Mouse (Mus musculus): Measurements from ENCODE around the gene Arhgef7. TPM values are rescaled to one million over a fixed set of nuclear protein-coding genes. Genes with fewer than 3 reads are reported as not detected.

Arhgef7 gene
- polyA plus RNA-seq, 1 experiment from 2014 or later = 10.1 TPM

- no peak overlapping the region for H3K4me2 ChIP-seq (ENCODE audit: low read depth, low read length)
- 0 out of 2 replicates have a peak overlapping the region, but pooled peaks have one; percentile 4 for H3K9ac ChIP-seq (ENCODE audit: low read depth, low read length)
- H3K27me3 ChIP-seq (ENCODE audit: control insufficient read depth, insufficient read depth, low read depth, low read length) = no peaks in the 10 kb centered on the region
- H3K36me3 ChIP-seq (ENCODE audit: control insufficient read depth, insufficient read depth) = no peaks in the 10 kb centered on the region
- no peaks in the 10 kb centered on the region for H3K9me3 ChIP-seq (replicated peaks; ENCODE audit: control insufficient read depth, low read length)
- WGBS (ENCODE audit: insufficient replicate concordance) = 57% methylated on average over 15 of the region's 15 CpGs
- no peak overlapping the region for H3K4me3 ChIP-seq (ENCODE audit: low read depth, low read length)
- H3K4me1 ChIP-seq (ENCODE audit: control insufficient read depth, low read depth, low read length) = no peaks in the 10 kb centered on the region; the same call in 1 of the 2 replicates
- H3K27ac ChIP-seq (ENCODE audit: low read length) = peak overlapping the region; percentile 71
- peak; percentile 92 for ATAC-seq (ENCODE audit: low read depth)
Observed at GRCm38 (mm10) chr8:11735672-11736235, 8.2 kb downstream of the Arhgef7 start.

GRCm38 (mm10) chr8:11737096-11737495 lies 9.6 kb downstream of the Arhgef7 start:
- Histone ChIP-seq H3K9ac (ENCODE audit: low read depth, low read length) (no peak overlapping the region), H3K27ac (ENCODE audit: low read length) (no peak overlapping the region), H3K9me3 (replicated peaks; ENCODE audit: control insufficient read depth, low read length) (no peaks in the 10 kb centered on the region), H3K4me2 (ENCODE audit: low read depth, low read length) (no peak overlapping the region), H3K4me1 (ENCODE audit: control insufficient read depth, low read depth, low read length) (no peaks in the 10 kb centered on the region), H3K4me3 (ENCODE audit: low read depth, low read length) (no peak overlapping the region), H3K36me3 (ENCODE audit: control insufficient read depth, insufficient read depth) (no peaks in the 10 kb centered on the region), H3K27me3 (ENCODE audit: control insufficient read depth, insufficient read depth, low read depth, low read length) (no peaks in the 10 kb centered on the region)
- no peak for ATAC-seq (ENCODE audit: low read depth)
- WGBS (ENCODE audit: insufficient replicate concordance) = 52% methylated on average over 6 of the region's 6 CpGs

DNA sequence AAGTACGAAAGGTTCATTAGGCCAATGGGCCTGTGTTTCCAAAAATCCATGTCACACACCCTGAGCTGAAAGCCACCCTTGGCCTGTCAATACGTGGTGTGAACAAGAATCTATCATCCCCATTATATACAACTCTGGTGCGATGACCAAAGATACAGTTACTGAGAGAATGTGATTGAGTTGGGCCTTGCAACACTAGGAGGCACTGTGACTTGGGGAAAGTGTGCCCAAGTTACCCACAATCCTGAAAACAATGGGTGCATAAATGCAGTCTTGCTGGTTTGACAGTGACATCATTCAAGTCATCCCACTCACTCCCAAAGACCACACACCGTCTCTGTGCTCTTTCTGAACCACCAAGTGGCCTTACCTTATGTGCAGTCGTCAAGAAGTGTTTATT lies 11.6 kb downstream of the Arhgef7 start:
- ATAC-seq (ENCODE audit: low read depth) = no peak
- H3K27me3 ChIP-seq (ENCODE audit: control insufficient read depth, insufficient read depth, low read depth, low read length) = no peaks in the 10 kb centered on the region
- no peaks in the 10 kb centered on the region for H3K4me1 ChIP-seq (ENCODE audit: control insufficient read depth, low read depth, low read length)
- no peaks in the 10 kb centered on the region for H3K36me3 ChIP-seq (ENCODE audit: control insufficient read depth, insufficient read depth)
- no peak overlapping the region for H3K9ac ChIP-seq (ENCODE audit: low read depth, low read length)
- H3K9me3 ChIP-seq (replicated peaks; ENCODE audit: control insufficient read depth, low read length) = no peaks in the 10 kb centered on the region
- H3K4me2 ChIP-seq (ENCODE audit: low read depth, low read length) = no peak overlapping the region
- 60% methylated on average over 5 of the region's 5 CpGs for WGBS (ENCODE audit: insufficient replicate concordance)
- no peak overlapping the region for H3K27ac ChIP-seq (ENCODE audit: low read length)
- H3K4me3 ChIP-seq (ENCODE audit: low read depth, low read length) = no peak overlapping the region

GRCm38 (mm10) chr8:11740857-11741256 lies 13.3 kb downstream of the Arhgef7 start:
- Histone ChIP-seq H3K27me3 (ENCODE audit: control insufficient read depth, insufficient read depth, low read depth, low read length) (no peaks in the 10 kb centered on the region), H3K4me1 (ENCODE audit: control insufficient read depth, low read depth, low read length) (no peaks in the 10 kb centered on the region), H3K4me3 (ENCODE audit: low read depth, low read length) (no peak overlapping the region), H3K4me2 (ENCODE audit: low read depth, low read length) (no peak overlapping the region), H3K27ac (ENCODE audit: low read length) (no peak overlapping the region), H3K9ac (ENCODE audit: low read depth, low read length) (no peak overlapping the region), H3K36me3 (ENCODE audit: control insufficient read depth, insufficient read depth) (no peaks in the 10 kb centered on the region), H3K9me3 (replicated peaks; ENCODE audit: control insufficient read depth, low read length) (no peaks in the 10 kb centered on the region)
- WGBS (ENCODE audit: insufficient replicate concordance) = 34% methylated on average over 2 of the region's 2 CpGs
- peak; percentile 70 for ATAC-seq (ENCODE audit: low read depth)

- H3K4me3 ChIP-seq (ENCODE audit: low read depth, low read length) = no peak overlapping the region
- 47% methylated on average over 10 of the region's 10 CpGs for WGBS (ENCODE audit: insufficient replicate concordance)
- peaks cover 3% of the 10 kb centered on the region for H3K4me1 ChIP-seq (ENCODE audit: control insufficient read depth, low read depth, low read length)
- no peak for ATAC-seq (ENCODE audit: low read depth)
- no peaks in the 10 kb centered on the region for H3K27me3 ChIP-seq (ENCODE audit: control insufficient read depth, insufficient read depth, low read depth, low read length)
- H3K36me3 ChIP-seq (ENCODE audit: control insufficient read depth, insufficient read depth) = no peaks in the 10 kb centered on the region
- no peak overlapping the region for H3K27ac ChIP-seq (ENCODE audit: low read length)
- H3K4me2 ChIP-seq (ENCODE audit: low read depth, low read length) = no peak overlapping the region
- no peak overlapping the region for H3K9ac ChIP-seq (ENCODE audit: low read depth, low read length)
- H3K9me3 ChIP-seq (replicated peaks; ENCODE audit: control insufficient read depth, low read length) = no peaks in the 10 kb centered on the region
Observed at GRCm38 (mm10) chr8:11743580-11743979, 16.1 kb downstream of the Arhgef7 start.

DNA sequence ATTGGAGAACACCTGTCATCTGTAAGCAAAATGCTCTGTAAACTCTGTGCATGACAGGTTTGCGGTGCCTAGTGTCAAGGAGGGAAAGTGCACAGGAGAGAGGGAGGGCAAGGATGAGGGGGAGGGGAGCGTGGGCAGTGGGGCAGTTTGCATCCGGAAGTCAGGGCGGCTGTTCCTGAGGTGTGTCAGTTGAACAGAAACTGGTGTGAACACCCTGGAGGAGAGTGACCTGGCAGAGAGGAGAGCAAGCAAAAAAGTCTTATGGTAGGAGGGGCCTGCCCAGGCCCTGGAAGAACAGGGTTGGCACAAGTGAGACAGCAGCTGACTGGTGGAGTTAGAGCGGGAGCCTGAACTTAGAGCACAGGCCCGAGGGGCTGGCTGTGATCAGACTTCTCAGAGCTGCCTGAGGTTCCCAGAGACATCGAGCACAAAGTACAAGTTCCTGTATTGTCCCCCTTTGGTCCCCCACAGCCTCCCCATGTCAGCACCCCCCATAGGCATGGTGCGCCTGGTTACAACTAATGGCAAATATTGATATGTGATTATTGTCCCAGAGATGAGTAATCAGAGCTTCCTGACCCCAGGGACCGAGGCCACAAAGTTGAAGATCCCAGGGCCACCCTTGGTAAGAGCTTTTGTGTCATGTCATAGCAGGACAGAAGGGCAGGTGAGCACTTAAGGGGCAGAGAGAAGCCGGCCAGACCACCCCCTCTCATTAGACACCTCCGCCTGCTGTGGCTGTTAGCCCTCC lies 19.5 kb downstream of the Arhgef7 start:
- Histone ChIP-seq H3K9ac (ENCODE audit: low read depth, low read length) (no peak overlapping the region), H3K4me2 (ENCODE audit: low read depth, low read length) (no peak overlapping the region), H3K4me3 (ENCODE audit: low read depth, low read length) (no peak overlapping the region), H3K27ac (ENCODE audit: low read length) (no peak overlapping the region), H3K9me3 (replicated peaks; ENCODE audit: control insufficient read depth, low read length) (no peaks in the 10 kb centered on the region), H3K36me3 (ENCODE audit: control insufficient read depth, insufficient read depth) (no peaks in the 10 kb centered on the region), H3K4me1 (ENCODE audit: control insufficient read depth, low read depth, low read length) (peaks cover 3% of the 10 kb centered on the region), H3K27me3 (ENCODE audit: control insufficient read depth, insufficient read depth, low read depth, low read length) (no peaks in the 10 kb centered on the region)
- 57% methylated on average over 11 of the region's 11 CpGs for WGBS (ENCODE audit: insufficient replicate concordance)
- no peak for ATAC-seq (ENCODE audit: low read depth)

DNA sequence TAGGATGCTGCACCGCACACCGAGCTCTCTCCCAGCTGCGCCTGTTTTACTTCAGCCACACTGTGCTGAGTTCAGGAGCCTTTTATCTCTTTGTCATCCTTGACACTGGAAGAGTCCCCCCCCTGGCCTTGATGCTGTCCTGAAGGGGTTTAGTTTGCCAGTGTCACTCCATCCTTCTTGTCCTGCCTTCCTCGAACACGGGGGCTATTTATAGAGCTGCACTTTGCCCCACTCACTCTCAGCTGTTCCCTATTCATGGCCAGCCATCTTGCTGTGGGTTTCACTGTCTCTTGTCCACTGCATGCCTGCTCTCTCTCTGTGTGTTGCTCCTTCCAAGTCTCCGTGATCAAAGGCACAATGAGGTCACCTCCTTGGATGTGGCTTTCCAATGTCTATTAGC lies 22.0 kb downstream of the Arhgef7 start:
- H3K4me3 ChIP-seq (ENCODE audit: low read depth, low read length) = no peak overlapping the region
- H3K27ac ChIP-seq (ENCODE audit: low read length) = no peak overlapping the region
- no peak for ATAC-seq (ENCODE audit: low read depth)
- no peak overlapping the region for H3K4me2 ChIP-seq (ENCODE audit: low read depth, low read length)
- H3K27me3 ChIP-seq (ENCODE audit: control insufficient read depth, insufficient read depth, low read depth, low read length) = no peaks in the 10 kb centered on the region
- H3K9me3 ChIP-seq (replicated peaks; ENCODE audit: control insufficient read depth, low read length) = no peaks in the 10 kb centered on the region
- H3K36me3 ChIP-seq (ENCODE audit: control insufficient read depth, insufficient read depth) = no peaks in the 10 kb centered on the region
- WGBS (ENCODE audit: insufficient replicate concordance) = 46% methylated on average over 6 of the region's 6 CpGs
- no peak overlapping the region for H3K9ac ChIP-seq (ENCODE audit: low read depth, low read length)
- H3K4me1 ChIP-seq (ENCODE audit: control insufficient read depth, low read depth, low read length) = peaks cover 3% of the 10 kb centered on the region

GRCm38 (mm10) chr8:11752338-11752737 lies 24.8 kb downstream of the Arhgef7 start:
- Histone ChIP-seq H3K4me2 (ENCODE audit: low read depth, low read length) (no peak overlapping the region), H3K4me1 (ENCODE audit: control insufficient read depth, low read depth, low read length) (peaks cover 2% of the 10 kb centered on the region), H3K36me3 (ENCODE audit: control insufficient read depth, insufficient read depth) (no peaks in the 10 kb centered on the region), H3K9ac (ENCODE audit: low read depth, low read length) (no peak overlapping the region), H3K4me3 (ENCODE audit: low read depth, low read length) (no peak overlapping the region), H3K27me3 (ENCODE audit: control insufficient read depth, insufficient read depth, low read depth, low read length) (no peaks in the 10 kb centered on the region), H3K9me3 (replicated peaks; ENCODE audit: control insufficient read depth, low read length) (no peaks in the 10 kb centered on the region), H3K27ac (ENCODE audit: low read length) (no peak overlapping the region)
- ATAC-seq (ENCODE audit: low read depth) = no peak
- 28% methylated on average over 3 of the region's 3 CpGs for WGBS (ENCODE audit: insufficient replicate concordance)

GRCm38 (mm10) chr8:11753155-11753941 lies 25.8 kb downstream of the Arhgef7 start:
- peaks cover 5% of the 10 kb centered on the region for H3K4me1 ChIP-seq (ENCODE audit: control insufficient read depth, low read depth, low read length)
- no peak overlapping the region for H3K4me3 ChIP-seq (ENCODE audit: low read depth, low read length)
- H3K4me2 ChIP-seq (ENCODE audit: low read depth, low read length) = no peak overlapping the region
- H3K27ac ChIP-seq (ENCODE audit: low read length) = no peak overlapping the region
- H3K9ac ChIP-seq (ENCODE audit: low read depth, low read length) = no peak overlapping the region
- H3K36me3 ChIP-seq (ENCODE audit: control insufficient read depth, insufficient read depth) = no peaks in the 10 kb centered on the region
- WGBS (ENCODE audit: insufficient replicate concordance) = 61% methylated on average over 11 of the region's 11 CpGs
- H3K9me3 ChIP-seq (replicated peaks; ENCODE audit: control insufficient read depth, low read length) = no peaks in the 10 kb centered on the region
- no peaks in the 10 kb centered on the region for H3K27me3 ChIP-seq (ENCODE audit: control insufficient read depth, insufficient read depth, low read depth, low read length)
- ATAC-seq (ENCODE audit: low read depth) = no peak
